Mouse (Mus musculus) Patski (cell line): Measurements from ENCODE around the gene Gm13119. TPM values are rescaled to one million over a fixed set of nuclear protein-coding genes. Genes with fewer than 3 reads are reported as not detected.
"Not testable (repeated sequence)": the region's sequence is repeated elsewhere in the genome, so short reads cannot be mapped to it uniquely, and the experiment has no call there.

Experiments
- ATAC-seq: fragments of 100-300 bp; one replicate; pipeline ENCODE4 v1.8.0; 2021
- CTCF ChIA-PET: fragments of 350-600 bp; sonication (Branson Sonifier 250); formaldehyde crosslinking; loops from one replicate; lab custom pipeline; 2022; ENCODE audit warnings: inconsistent platforms; lab: Charles Lee
- POLR2A ChIA-PET: fragments of 350-600 bp; sonication (Branson Sonifier 250); formaldehyde crosslinking; loops from one replicate; lab custom pipeline; 2022; ENCODE audit warnings: antibody characterized with exemption, inconsistent platforms; lab: Charles Lee
- DNase-seq: peaks from one replicate; pipeline ENCODE4 v3.0.0-alpha.2; 2011; ENCODE audit warnings: low read depth, low spot score
- H3K27me3 ChIP-seq: fragments of 371-371 bp; one replicate; pipeline ENCODE4 v1.5.1; 2021
- CTCF ChIP-seq: fragments of 100-300 bp; IDR thresholded peaks from one replicate; pipeline ENCODE4 v1.5.1; 2021
- in situ Hi-C: fragments of 300-500 bp; cut with MboI; formaldehyde crosslinking; loops from 3 replicates; pipeline ENCODE4 v1.11.1; 2018; ENCODE audit warnings: low pct_unique_long_range_greater_than_20kb, mixed read lengths
- polyA plus RNA-seq: library from polyadenylated mRNA; unstranded; gene quantifications from one replicate; pipeline ENCODE4 v1.2.3, GENCODE M21; 2021

Gm13119 gene
- 0.04 TPM for polyA plus RNA-seq

DNA sequence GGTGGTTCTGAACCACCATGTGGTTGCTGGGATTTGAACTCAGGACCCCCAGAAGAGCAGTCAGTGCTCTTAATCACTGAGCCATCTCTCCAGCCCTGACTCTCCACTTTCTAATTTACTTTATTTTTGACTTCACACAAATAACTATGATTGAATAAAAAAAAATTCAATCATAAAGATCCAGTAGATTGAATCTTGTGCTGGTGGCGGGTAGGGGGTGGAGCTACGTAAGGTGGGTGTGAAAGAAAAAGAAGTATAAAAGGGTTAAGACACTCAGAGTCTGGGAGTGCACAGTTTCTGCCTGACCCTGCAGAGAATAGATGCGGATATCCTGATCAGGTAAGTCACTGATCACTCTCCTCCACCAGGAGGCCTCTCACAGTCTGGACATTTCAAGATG is at the start of gene Gm13119:
Gm13119 (plus strand) TSS at position 301 of the 400 bp plus-strand sequence.
- DNase-seq, CTCF ChIA-PET, in situ Hi-C loops, ATAC-seq, H3K27me3 ChIP-seq, POLR2A ChIA-PET: not testable (repeated sequence)

DNA sequence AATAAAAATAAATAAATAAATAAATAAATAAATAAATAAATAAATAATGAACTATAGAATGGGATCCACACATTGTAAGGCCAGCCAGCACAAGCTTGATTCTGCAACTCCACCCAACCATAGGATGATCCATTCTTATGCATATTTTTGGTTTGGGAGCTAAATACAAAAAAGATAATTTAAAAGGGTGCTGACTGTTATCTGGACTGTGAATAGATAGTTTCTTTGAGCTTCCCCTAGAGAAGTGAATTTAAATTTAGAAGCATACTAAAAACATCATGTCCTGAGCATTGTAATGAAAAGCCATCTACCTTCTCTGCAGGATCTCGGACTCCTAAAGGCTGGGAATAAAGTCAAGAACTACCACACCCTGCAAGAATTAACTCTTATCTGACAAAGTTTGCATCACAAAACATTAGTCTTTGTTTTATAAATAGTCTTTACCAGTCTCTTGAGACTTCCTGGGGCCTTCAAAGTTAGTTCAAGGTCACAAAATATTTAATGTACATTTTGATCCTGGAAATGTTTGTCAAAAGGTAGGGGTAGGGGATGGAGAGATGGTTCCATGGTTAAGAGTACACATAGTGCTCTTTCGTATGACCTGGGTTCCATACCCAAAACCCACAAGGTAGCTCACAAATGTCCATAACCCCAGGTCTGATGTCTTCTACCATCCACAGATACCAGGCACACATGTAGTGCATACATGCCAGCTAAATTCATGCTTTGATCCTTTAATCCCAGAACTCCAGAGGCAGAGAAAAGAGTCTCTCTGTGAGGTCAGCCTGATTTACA is 44.9 kb upstream of the Gm13119 start:
- CTCF ChIA-PET, ATAC-seq, POLR2A ChIA-PET, H3K27me3 ChIP-seq, DNase-seq: not testable (repeated sequence)
- in situ Hi-C loops: loop anchor here (5.0 kb wide), 1 partner anchor 296 kb away; no protein-coding TSS in a partner anchor

DNA sequence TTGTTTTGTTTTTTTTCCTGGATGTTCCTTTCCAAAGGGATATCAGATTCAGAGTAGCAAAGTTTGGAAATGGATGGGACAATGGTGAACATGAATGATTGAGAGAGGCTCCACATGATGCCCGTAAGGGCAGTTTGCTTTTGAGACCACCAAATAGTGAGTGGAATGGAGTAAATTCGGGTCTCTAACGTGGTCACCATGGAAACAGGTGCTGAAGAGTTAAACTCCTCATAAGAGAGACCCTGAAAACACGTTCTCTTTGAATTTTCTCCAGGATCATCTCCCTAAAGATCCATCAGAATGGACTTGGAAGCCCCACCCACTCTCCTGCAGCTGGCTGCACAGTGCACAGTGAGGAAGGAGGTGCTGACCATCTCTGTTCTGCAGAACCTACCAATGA is 27.8 kb upstream of the Gm13119 start, which contains the start of gene Gm13128:
Gm13128 (plus strand) TSS at position 301 of the 400 bp plus-strand sequence.
- DNase-seq, H3K27me3 ChIP-seq, CTCF ChIA-PET, POLR2A ChIA-PET, in situ Hi-C loops, ATAC-seq: not testable (repeated sequence)

DNA sequence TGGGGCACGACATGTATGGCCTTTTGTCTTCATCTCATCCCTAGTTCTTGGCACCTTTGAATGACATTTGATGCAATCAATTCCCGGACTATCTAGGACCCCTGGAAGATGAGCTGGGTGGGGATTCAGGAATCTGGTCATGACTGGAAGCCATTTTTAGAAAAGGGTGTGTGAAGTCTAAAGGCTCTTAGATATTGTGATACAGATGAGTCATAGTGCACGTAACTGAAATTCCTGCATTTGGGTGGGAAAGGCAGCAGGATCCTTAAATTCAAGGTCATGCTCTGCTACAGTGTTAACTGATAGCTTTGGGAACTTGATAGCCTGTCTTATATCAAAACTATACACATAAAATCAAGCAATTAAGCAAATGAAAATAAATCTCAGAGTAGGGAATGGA is 21.9 kb upstream of the Gm13119 start:
- H3K27me3 ChIP-seq, ATAC-seq, POLR2A ChIA-PET, DNase-seq, in situ Hi-C loops, CTCF ChIA-PET: not testable (repeated sequence)

DNA sequence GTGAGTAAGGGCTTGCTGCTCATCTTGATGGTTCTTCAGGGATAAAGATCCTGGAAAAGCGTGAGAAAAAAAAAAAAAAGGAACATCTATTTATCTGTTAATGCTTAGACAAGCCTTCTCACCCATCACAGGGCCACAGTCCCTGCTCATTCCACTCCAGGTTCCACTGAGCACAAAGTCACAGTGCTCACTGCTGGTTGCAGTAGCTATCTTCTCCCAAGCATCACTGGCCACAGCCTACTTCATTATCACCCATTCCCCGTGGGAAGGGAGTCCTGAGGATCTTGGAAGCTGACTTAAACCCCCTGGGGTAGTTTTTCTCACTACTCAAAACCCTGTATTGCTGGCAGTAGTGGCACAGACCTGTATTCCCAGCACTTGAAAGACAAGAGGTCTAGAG is 20.2 kb downstream of the Gm13119 start, which contains the start of gene Pramef20:
Pramef20 (minus strand) TSS at position 23 of the 400 bp plus-strand sequence.
- ChIA-PET CTCF (no interaction called here), POLR2A (no interaction called here)
- no peak for TF ChIP-seq CTCF
- no peak for ATAC-seq
- H3K27me3 ChIP-seq: no peaks in the 10 kb centered on the region
- in situ Hi-C loops: no loop called here
- DNase-seq: no peak

DNA sequence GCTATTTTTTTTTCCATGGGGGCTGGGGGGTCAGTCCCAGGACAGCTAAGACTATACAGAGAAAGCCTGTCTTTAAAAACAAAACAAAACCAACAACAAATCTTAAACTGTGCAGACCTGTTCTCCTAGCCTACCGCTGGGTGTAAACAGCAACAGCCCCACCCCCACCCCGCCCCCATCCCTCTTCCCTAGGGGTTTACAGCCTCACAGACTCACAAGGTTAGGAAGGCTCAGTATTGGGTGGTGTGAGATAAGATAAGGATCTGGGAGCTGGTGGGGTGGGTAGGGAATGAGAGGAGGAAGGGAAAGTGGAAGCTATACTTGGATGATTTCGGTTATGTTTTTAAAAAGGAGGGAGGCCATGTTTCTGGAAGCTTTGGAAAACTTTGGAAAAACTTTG is 38.6 kb downstream of the Gm13119 start:
- H3K27me3 ChIP-seq: no peaks in the 10 kb centered on the region
- ChIA-PET CTCF (no interaction called here), POLR2A (no interaction called here)
- in situ Hi-C loops: no loop called here
- TF ChIP-seq CTCF: no peak
- DNase-seq (no peak), ATAC-seq (no peak)

DNA sequence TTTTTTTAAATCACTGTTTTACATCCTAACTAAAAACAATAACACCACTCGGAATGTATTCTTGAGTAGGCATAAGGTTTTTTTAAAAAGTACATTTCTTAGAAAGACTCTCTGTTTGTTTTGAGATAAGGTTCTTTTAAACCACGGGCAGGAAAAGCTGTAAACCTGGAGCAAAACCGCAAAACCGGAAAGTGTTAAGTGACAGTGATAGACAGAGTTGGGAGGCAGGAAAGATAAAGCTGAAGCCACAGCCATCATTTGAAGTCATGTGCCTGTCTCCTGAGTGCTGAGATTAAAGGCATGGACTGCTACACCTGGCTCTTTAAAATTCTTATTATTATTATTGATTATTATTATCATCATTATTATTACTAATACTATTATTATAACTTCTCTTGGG is 45.0 kb downstream of the Gm13119 start:
- no peak for TF ChIP-seq CTCF
- no peak for DNase-seq
- in situ Hi-C loops: loop anchor here (25.0 kb wide), 1 partner anchor 910 kb away; the partner anchor contains the start of gene Tnfrsf8
- POLR2A ChIA-PET: no interaction called here
- no peaks in the 10 kb centered on the region for H3K27me3 ChIP-seq
- CTCF ChIA-PET: no interaction called here
- ATAC-seq: no peak

DNA sequence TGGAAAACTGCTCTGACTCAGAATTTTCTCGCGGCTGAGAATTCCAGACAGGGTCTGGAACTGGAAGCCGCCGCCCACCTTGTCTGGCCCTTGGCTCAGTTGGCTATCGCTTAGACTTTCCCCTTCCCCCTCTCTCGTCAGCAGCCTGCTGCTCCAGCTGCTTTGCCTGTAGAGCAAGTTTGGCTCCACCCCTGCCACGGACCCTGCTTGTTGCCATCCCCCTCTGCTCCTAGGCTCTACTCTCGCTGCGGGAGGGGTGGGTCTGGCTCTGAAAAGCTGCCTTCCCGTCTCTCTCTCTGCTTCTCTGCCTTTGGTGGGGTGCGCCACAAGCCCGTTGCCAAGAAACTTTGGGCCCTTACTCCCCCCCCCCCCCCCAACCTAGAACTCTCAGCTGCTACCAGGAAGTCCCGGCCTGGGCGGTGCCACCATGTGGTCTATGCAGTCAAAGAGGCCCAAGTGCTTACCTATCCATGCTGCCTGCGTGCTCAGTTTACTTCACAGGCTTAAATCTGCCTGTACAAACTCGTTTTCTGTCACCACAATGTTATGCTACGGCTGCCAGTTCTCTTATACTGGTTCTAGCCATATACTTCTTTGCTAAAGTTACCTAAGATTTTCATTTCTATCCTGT is 46.8 kb downstream of the Gm13119 start:
- no peak for ATAC-seq
- no peak for TF ChIP-seq CTCF
- ChIA-PET POLR2A (no interaction called here), CTCF (no interaction called here)
- H3K27me3 ChIP-seq: no peaks in the 10 kb centered on the region
- DNase-seq: no peak
- in situ Hi-C loops: loop anchor here (25.0 kb wide), 1 partner anchor 908 kb away; the partner anchor contains the start of gene Tnfrsf8

DNA sequence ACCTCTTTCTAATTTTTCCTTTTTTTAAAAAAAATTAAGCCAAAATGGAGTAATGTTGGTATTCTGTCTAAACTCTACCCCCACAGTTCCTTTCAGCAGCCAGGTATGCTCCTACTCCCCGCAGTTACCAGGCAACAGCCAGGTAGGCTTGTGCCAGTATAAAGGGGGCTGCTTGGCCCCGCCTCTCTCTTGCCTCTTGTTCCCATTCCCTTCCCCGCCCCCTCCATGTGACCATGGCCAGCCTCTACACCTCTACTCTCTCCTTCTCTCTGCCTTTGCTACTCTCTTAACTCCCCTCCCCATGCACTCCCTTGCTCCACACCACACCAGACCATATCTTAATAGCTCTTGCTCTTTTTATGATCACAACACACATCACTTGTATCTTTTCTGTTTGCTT is 48.5 kb downstream of the Gm13119 start:
- POLR2A ChIA-PET: no interaction called here
- ATAC-seq (no peak), DNase-seq (no peak)
- CTCF ChIA-PET: no interaction called here
- in situ Hi-C loops: loop anchor here (25.0 kb wide), 1 partner anchor 906 kb away; the partner anchor contains the start of gene Tnfrsf8
- TF ChIP-seq CTCF: no peak
- no peaks in the 10 kb centered on the region for H3K27me3 ChIP-seq

DNA sequence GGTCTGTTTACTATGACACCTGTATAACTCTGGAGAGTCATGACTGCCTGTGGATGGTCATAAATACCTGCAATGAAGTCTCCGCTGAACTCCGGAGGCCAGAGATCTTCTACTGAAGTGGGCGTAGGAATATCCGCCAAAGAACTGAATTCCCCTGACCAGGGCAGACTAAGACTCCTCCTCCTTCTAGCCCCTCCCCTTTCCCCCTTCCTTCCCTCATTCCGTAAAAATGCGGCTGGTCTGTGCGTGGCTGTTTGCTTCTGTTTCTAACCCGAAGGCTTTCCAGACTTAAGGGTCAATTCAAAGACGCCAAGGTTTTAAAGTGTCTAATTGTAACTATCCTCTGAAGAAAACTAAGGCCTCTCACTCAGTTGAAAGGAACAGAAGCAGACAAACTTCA is 50.5 kb downstream of the Gm13119 start, which contains the start of gene Pramef12:
Pramef12 (minus strand) TSS at position 175 of the 400 bp plus-strand sequence.
- POLR2A ChIA-PET: no interaction called here
- in situ Hi-C loops: loop anchor here (25.0 kb wide), 1 partner anchor 904 kb away; the partner anchor contains the start of gene Tnfrsf8
- ATAC-seq (no peak), DNase-seq (no peak)
- CTCF ChIA-PET: no interaction called here
- no peak for TF ChIP-seq CTCF
- no peaks in the 10 kb centered on the region for H3K27me3 ChIP-seq

Other genes with a start within 250 kb of the Gm13119 start
- not detected for gene Oog3, start 195.3 kb upstream of the Gm13119 start, polyA plus RNA-seq
- gene Oog2, start 167.2 kb upstream of the Gm13119 start, polyA plus RNA-seq: not detected
- not detected for gene C87977, start 144.6 kb upstream of the Gm13119 start, polyA plus RNA-seq
- gene Pramel5, start 77.5 kb upstream of the Gm13119 start, polyA plus RNA-seq: not detected
- not detected for gene Gm13128, start 27.7 kb upstream of the Gm13119 start, polyA plus RNA-seq
- gene Pramef20, start 20.0 kb downstream of the Gm13119 start, polyA plus RNA-seq: not detected
- 0.04 TPM for gene Pramef12, start 50.5 kb downstream of the Gm13119 start, polyA plus RNA-seq
- not detected for gene 1700012P22Rik, start 80.8 kb downstream of the Gm13119 start, polyA plus RNA-seq
- not detected for gene Gm9944, start 95.4 kb downstream of the Gm13119 start, polyA plus RNA-seq
- gene Aadacl3, start 105.8 kb downstream of the Gm13119 start, polyA plus RNA-seq: not detected
- not detected for gene 9430007A20Rik, start 161.9 kb downstream of the Gm13119 start, polyA plus RNA-seq
- gene Gm13124, start 207.2 kb downstream of the Gm13119 start, polyA plus RNA-seq: not detected